Mouse (Mus musculus): ENCODE results near the gene Zfp72. TPM values are rescaled to one million over a fixed set of nuclear protein-coding genes. Genes with fewer than 3 reads are reported as not detected.

Gene Zfp72
- total RNA-seq, 2 experiments from 2014 or later: 3.8 to 5.1 TPM

Small RNAs within 50 kb of the gene (microRNA-seq; reads per million reads assigned to microRNA genes)
- not detected for gene Mir692-3

Other genes with a start within 250 kb of the Zfp72 start
- 10 to 100 TPM; 72.1 to 82.8 TPM for gene Exoc3, start 182.1 kb downstream of the Zfp72 start, total RNA-seq (2021)
- gene Ahrr, start 98.5 kb downstream of the Zfp72 start, total RNA-seq (2021): under 1 TPM; 0.64 to 0.70 TPM
- gene Pdcd6, start 73.3 kb downstream of the Zfp72 start, total RNA-seq (2021): 10 to 100 TPM; 80.6 to 87.7 TPM
- gene Sdha, start 40.6 kb downstream of the Zfp72 start, total RNA-seq (2021): 100 to 1,000 TPM; 287 to 333 TPM
- 10 to 100 TPM; 83.1 to 98.0 TPM for gene Ccdc127, start 40.5 kb downstream of the Zfp72 start, total RNA-seq (2021)
- gene Lrrc14b, start 26.8 kb downstream of the Zfp72 start, total RNA-seq (2021): not detected
- gene Ftl1-ps1, start 8.9 kb upstream of the Zfp72 start, total RNA-seq (2021): 100 to 1,000 TPM; 171 to 174 TPM
- gene Zfp825, start 103.2 kb upstream of the Zfp72 start, total RNA-seq (2021): 1 to 10 TPM; 7.4 to 7.7 TPM
- gene Erap1, start 248.7 kb upstream of the Zfp72 start, total RNA-seq (2021): 10 to 100 TPM in 1 of 2 experiments, 1 to 10 TPM in 1; 9.7 to 13.2 TPM